In genomic region chr8:125718914-125719313, GRCm38 (mm10) we compare ENCODE assay signal across 16 mouse cellular contexts. TPM values are rescaled to one million over a fixed set of nuclear protein-coding genes. Genes with fewer than 3 reads are reported as not detected.
DNase-seq lines count a peak whose midpoint lies in the region; ATAC-seq and TF ChIP-seq lines count a peak whose summit lies in the region.
"Had no signal": no experiment of that assay in that cellular context is flagged by ENCODE, and none has a peak within 500 bp of the region (broad histone marks: within the 10 kb centered on the region; RNA-seq: fewer than 3 reads in every experiment).

No protein-coding gene starts in this region.

- H3K27ac ChIP-seq in heart, postnatal 0 days (ENCODE audit: low read depth): no peak overlapping the region
- no peak overlapping the region for H3K27ac ChIP-seq in heart, embryonic 12.5 days (ENCODE audit: poor library complexity, severe bottlenecking)
- H3K27ac ChIP-seq in midbrain, postnatal 0 days (ENCODE audit: low read depth, low read length): no peak overlapping the region
- no peak overlapping the region for H3K27ac ChIP-seq in midbrain, embryonic 15.5 days
- no peak overlapping the region for H3K27ac ChIP-seq in olfactory bulb, adult 2 months (ENCODE audit: insufficient read depth, low read depth, low read length)
- H3K27ac ChIP-seq: hindbrain, embryonic 15.5 days; lung, embryonic 15.5 days had no signal

- 69% methylated on average over 4 of the region's 4 CpGs for WGBS in heart, postnatal 0 days
- WGBS in heart, embryonic 12.5 days: 67% methylated on average over 4 of the region's 4 CpGs
- WGBS in midbrain, postnatal 0 days: 65% methylated on average over 4 of the region's 4 CpGs
- 57% methylated on average over 4 of the region's 4 CpGs for WGBS in midbrain, embryonic 15.5 days
- 71% methylated on average over 4 of the region's 4 CpGs for WGBS in olfactory bulb, adult 2 months

- no peaks in the 10 kb centered on the region for H3K4me1 ChIP-seq in heart, postnatal 0 days (ENCODE audit: control insufficient read depth, insufficient read depth)
- H3K4me1 ChIP-seq in heart, embryonic 12.5 days (replicated peaks): peaks cover 23% of the 10 kb centered on the region
- peaks cover 7% of the 10 kb centered on the region; the same call in 1 of the 2 replicates for H3K4me1 ChIP-seq in midbrain, postnatal 0 days (ENCODE audit: insufficient read depth, low read length)
- H3K4me1 ChIP-seq in midbrain, embryonic 15.5 days: peaks cover 10% of the 10 kb centered on the region
- H3K4me1 ChIP-seq in olfactory bulb, adult 2 months (ENCODE audit: control insufficient read depth, insufficient read depth, low read length): peaks cover 2% of the 10 kb centered on the region; the same call in 1 of the 2 replicates
- H3K4me1 ChIP-seq: lung, embryonic 15.5 days had no signal

- TF ChIP-seq EP300 in heart, postnatal 0 days (IDR thresholded peaks at IDR 0.05; ENCODE audit: low read depth): no peak

- H3K4me3 ChIP-seq in heart, postnatal 0 days (ENCODE audit: low read depth, low read length): no peak overlapping the region
- H3K4me3 ChIP-seq in heart, embryonic 12.5 days: no peak overlapping the region
- H3K4me3 ChIP-seq in midbrain, postnatal 0 days (ENCODE audit: low read depth, low read length): no peak overlapping the region
- H3K4me3 ChIP-seq in midbrain, embryonic 15.5 days: no peak overlapping the region
- H3K4me3 ChIP-seq in olfactory bulb, adult 2 months (ENCODE audit: insufficient read depth, low read depth, low read length): no peak overlapping the region
- H3K4me3 ChIP-seq: hindbrain, embryonic 15.5 days; lung, embryonic 15.5 days had no signal

- no peaks in the 10 kb centered on the region for H3K36me3 ChIP-seq in heart, postnatal 0 days (replicated peaks; ENCODE audit: control insufficient read depth, insufficient read depth, low read length)
- no peaks in the 10 kb centered on the region for H3K36me3 ChIP-seq in heart, embryonic 12.5 days
- no peaks in the 10 kb centered on the region for H3K36me3 ChIP-seq in midbrain, postnatal 0 days (ENCODE audit: insufficient read depth, low read length)
- H3K36me3 ChIP-seq in midbrain, embryonic 15.5 days (replicated peaks): no peaks in the 10 kb centered on the region
- H3K36me3 ChIP-seq: G1E; hindbrain, embryonic 15.5 days; lung, embryonic 15.5 days had no signal

- TF ChIP-seq CTCF in heart, postnatal 0 days (IDR thresholded peaks at IDR 0.05; ENCODE audit: low read depth): peak; percentile 47
- peak; percentile 52 for TF ChIP-seq CTCF in midbrain, postnatal 0 days (IDR thresholded peaks at IDR 0.05)
- TF ChIP-seq CTCF in olfactory bulb, adult 2 months (IDR thresholded peaks at IDR 0.05; ENCODE audit: insufficient read depth, low read depth, low read length): peak; percentile 43; the same call in 1 of the 2 replicates

- no peak for ATAC-seq in heart, postnatal 0 days (ENCODE audit: insufficient read depth, low read depth)
- no peak for ATAC-seq in heart, embryonic 12.5 days (ENCODE audit: insufficient number of reproducible peaks, low FRiP score)
- ATAC-seq in midbrain, postnatal 0 days (ENCODE audit: low FRiP score): no peak
- ATAC-seq in midbrain, embryonic 15.5 days (replicated peaks): no peak

- no peak for DNase-seq in heart, postnatal 0 days (ENCODE audit: low spot score)
- DNase-seq in midbrain, postnatal 0 days (ENCODE audit: low spot score): no peak
- peak; percentile 78 for DNase-seq in ZHBTc4 (ENCODE audit: low read depth, low spot score)
- DNase-seq in adrenal gland, adult 8-10 months: no peak
- no peak for DNase-seq in layer of hippocampus, adult 9-10 months (ENCODE audit: low spot score)
- DNase-seq: adrenal gland, postnatal 14 days; cerebellum, postnatal 14 days; kidney, postnatal 4 days; midbrain, embryonic 14.5 days; thymus, postnatal 25 days had no signal

- no peak for TF ChIP-seq POLR2A in olfactory bulb, adult 2 months (IDR thresholded peaks at IDR 0.05; ENCODE audit: insufficient read depth, low read depth, low read length)

- no peaks in the 10 kb centered on the region for H3K27me3 ChIP-seq in heart, postnatal 0 days (ENCODE audit: control insufficient read depth, insufficient read depth, low read length)
- H3K27me3 ChIP-seq in heart, embryonic 12.5 days (replicated peaks): no peaks in the 10 kb centered on the region
- H3K27me3 ChIP-seq in midbrain, postnatal 0 days (ENCODE audit: insufficient read depth, low read length): no peaks in the 10 kb centered on the region
- H3K27me3 ChIP-seq in midbrain, embryonic 15.5 days (replicated peaks): no peaks in the 10 kb centered on the region
- H3K27me3 ChIP-seq: hindbrain, embryonic 15.5 days; lung, embryonic 15.5 days had no signal

- no peaks in the 10 kb centered on the region for H3K9me3 ChIP-seq in heart, postnatal 0 days (replicated peaks; ENCODE audit: control insufficient read depth, low read length)
- H3K9me3 ChIP-seq in heart, embryonic 12.5 days (replicated peaks): no peaks in the 10 kb centered on the region
- H3K9me3 ChIP-seq in midbrain, postnatal 0 days (ENCODE audit: low read length): no peaks in the 10 kb centered on the region
- H3K9me3 ChIP-seq in midbrain, embryonic 15.5 days: no peaks in the 10 kb centered on the region
- H3K9me3 ChIP-seq: hindbrain, embryonic 15.5 days; lung, embryonic 15.5 days had no signal

- no peak overlapping the region for H3K9ac ChIP-seq in heart, postnatal 0 days (replicated peaks; ENCODE audit: low read depth, low read length)
- H3K9ac ChIP-seq in heart, embryonic 12.5 days: no peak overlapping the region
- no peak overlapping the region for H3K9ac ChIP-seq in midbrain, postnatal 0 days (replicated peaks; ENCODE audit: low read length, poor library complexity, severe bottlenecking)
- no peak overlapping the region for H3K9ac ChIP-seq in midbrain, embryonic 15.5 days
- H3K9ac ChIP-seq: hindbrain, embryonic 15.5 days; lung, embryonic 15.5 days had no signal

- H3K4me2 ChIP-seq in heart, postnatal 0 days (ENCODE audit: low read depth, low read length): no peak overlapping the region
- no peak overlapping the region for H3K4me2 ChIP-seq in heart, embryonic 12.5 days
- no peak overlapping the region for H3K4me2 ChIP-seq in midbrain, postnatal 0 days (ENCODE audit: low read depth, low read length, poor library complexity, severe bottlenecking)
- no peak overlapping the region for H3K4me2 ChIP-seq in midbrain, embryonic 15.5 days
- H3K4me2 ChIP-seq: hindbrain, embryonic 15.5 days; lung, embryonic 15.5 days had no signal

RNA-seq across cellular contexts. Expression of gene Ntpcr, which starts 10.8 kb away (rescaled TPM):
- total RNA-seq in heart, postnatal 0 days (2014; rRNA removed; ENCODE audit: low replicate concordance): 30.6 and 35.1 TPM in 2 replicates
- 34.7 and 39.3 TPM in 2 replicates for polyA plus RNA-seq in heart, postnatal 0 days (2015; fragmentation: Nextera tagmentation; extraction: Ambion mirVana)
- polyA plus RNA-seq in heart, embryonic 12.5 days (2016; fragmentation: Nextera tagmentation; extraction: Ambion mirVana): 24.5 and 25.3 TPM in 2 replicates
- total RNA-seq in midbrain, postnatal 0 days (2014; rRNA removed): 23.5 and 24.1 TPM in 2 replicates
- polyA plus RNA-seq in midbrain, postnatal 0 days (2015; fragmentation: Nextera tagmentation; extraction: Ambion mirVana): 32.2 and 35.2 TPM in 2 replicates
- 29.8 and 30.8 TPM in 2 replicates for polyA plus RNA-seq in midbrain, embryonic 15.5 days (2015; fragmentation: Nextera tagmentation; extraction: Ambion mirVana)
- polyA plus RNA-seq in olfactory bulb, adult 2 months (2012; ENCODE audit: insufficient read depth, insufficient read length, low replicate concordance, missing spikeins): not detected in 2 replicates
- 10 to 100 TPM; 21.1 to 25.4 (median 23.7) TPM for total RNA-seq in adrenal gland, adult 8-10 months (2022)
- total RNA-seq: G1E had no signal
- polyA plus RNA-seq: G1E had no signal

RNA-seq across cellular contexts. Expression of gene Map10, which starts 49.3 kb away (rescaled TPM):
- 5.5 and 12.6 TPM in 2 replicates for total RNA-seq in heart, postnatal 0 days (2014; rRNA removed; ENCODE audit: low replicate concordance)
- 4.1 and 4.5 TPM in 2 replicates for polyA plus RNA-seq in heart, postnatal 0 days (2015; fragmentation: Nextera tagmentation; extraction: Ambion mirVana)
- 7.9 and 8.2 TPM in 2 replicates for polyA plus RNA-seq in heart, embryonic 12.5 days (2016; fragmentation: Nextera tagmentation; extraction: Ambion mirVana)
- total RNA-seq in midbrain, postnatal 0 days (2014; rRNA removed): 11.0 and 11.6 TPM in 2 replicates
- polyA plus RNA-seq in midbrain, postnatal 0 days (2015; fragmentation: Nextera tagmentation; extraction: Ambion mirVana): 5.8 and 6.9 TPM in 2 replicates
- 8.9 and 9.3 TPM in 2 replicates for polyA plus RNA-seq in midbrain, embryonic 15.5 days (2015; fragmentation: Nextera tagmentation; extraction: Ambion mirVana)
- polyA plus RNA-seq in olfactory bulb, adult 2 months (2012; ENCODE audit: insufficient read depth, insufficient read length, low replicate concordance, missing spikeins): not detected in 2 replicates
- 1 to 10 TPM; 3.4 to 5.4 (median 4.9) TPM for total RNA-seq in adrenal gland, adult 8-10 months (2022)
- polyA plus RNA-seq: G1E had no signal

Comparison
In these comparisons a context has a peak if more than half of its experiments do, and no peak if none do; other contexts are left out.
1. RNA of gene Ntpcr, which starts 10.8 kb away (polyA plus RNA-seq): 34.7 to 39.3 TPM in heart, postnatal 0 days, 32.2 to 35.2 TPM in midbrain, postnatal 0 days, 29.8 to 30.8 TPM in midbrain, embryonic 15.5 days and 24.5 to 25.3 TPM in heart, embryonic 12.5 days; not detected in olfactory bulb, adult 2 months; every median in the first group is over 10 times any median in the second.
2. Peak in every context shown above with its lines, with median percentiles within 50 percentile points of each other: CTCF ChIP-seq.